Mouse (Mus musculus) heart, adult 2 months (tissue): ENCODE data around the gene Emilin1. TPM values are rescaled to one million over a fixed set of nuclear protein-coding genes. Genes with fewer than 3 reads are reported as not detected.

ENCODE experiments used
- DNase-seq, 2 experiments: peaks; one replicate each; pipeline ENCODE4 v3.0.0; 2021
- H3K27ac ChIP-seq: fragments of 200-600 bp; 2 replicates; pipeline ENCODE4 v1.8.1; 2022
- H3K27me3 ChIP-seq: fragments of 200-500 bp; 2 replicates; pipeline ENCODE4 v1.6.1; 2012; ENCODE audit warnings: mild to moderate bottlenecking, low read length, inconsistent platforms, mixed read lengths; ENCODE audit not compliant: control insufficient read depth, insufficient read depth
- H3K36me3 ChIP-seq: fragments of 200-500 bp; 2 replicates; pipeline ENCODE4 v1.6.1; 2012; ENCODE audit warnings: low read length, inconsistent platforms; ENCODE audit not compliant: control insufficient read depth, insufficient read depth
- H3K4me1 ChIP-seq: fragments of 200-500 bp; 2 replicates; pipeline ENCODE4 v1.6.1; 2011; ENCODE audit warnings: low read length; ENCODE audit not compliant: control insufficient read depth, insufficient read depth
- H3K4me3 ChIP-seq: fragments of 200-600 bp; 2 replicates; pipeline ENCODE4 v1.8.1; 2022
- H3K79me2 ChIP-seq: fragments of 200-500 bp; replicated peaks from 2 replicates; pipeline ENCODE4 v1.6.1; 2012; ENCODE audit warnings: mild to moderate bottlenecking, inconsistent platforms, low read length, moderate library complexity, mixed read lengths; ENCODE audit not compliant: control insufficient read depth, insufficient read depth
- H3K9ac ChIP-seq: fragments of 200-500 bp; 2 replicates; pipeline ENCODE4 v1.6.1; 2012; ENCODE audit warnings: low read depth, mild to moderate bottlenecking, control low read depth, inconsistent platforms, low read length, mixed read lengths
- CTCF ChIP-seq: fragments of 200-600 bp; IDR thresholded peaks from 2 replicates; pipeline ENCODE4 v1.8.1; 2022; ENCODE audit warnings: antibody characterized with exemption, mild to moderate bottlenecking, moderate library complexity
- EP300 ChIP-seq: fragments of 200-500 bp; IDR thresholded peaks from 2 replicates; pipeline ENCODE4 v1.6.1; 2011; ENCODE audit warnings: low read depth, low read length, control low read depth; ENCODE audit not compliant: insufficient read depth
- POLR2A ChIP-seq: fragments of 200-500 bp; IDR thresholded peaks from 2 replicates; pipeline ENCODE4 v1.6.1; 2011; ENCODE audit warnings: mild to moderate bottlenecking, low read depth, low read length, control low read depth; ENCODE audit not compliant: insufficient read depth
- WGBS: fragments of 180-500 bp; shearing (Covaris S2); methylation state at CpG from one replicate; pipeline ENCODE4 v1.1.7; 2018; 5-methylcytosine and 5-hydroxymethylcytosine counted together
- intact Hi-C: fragments of 180-260 bp; cut with DNase I; formaldehyde crosslinking; loops from one replicate; pipeline ENCODE4 v1.15.1; 2025
- polyA plus RNA-seq: library from polyadenylated mRNA; depleted of rRNA; stranded (reverse); fragments of >200 nt; gene quantifications from 2 replicates; pipeline ENCODE4 v1.2.3, GENCODE M21; 2012; rRNA removed
- total RNA-seq, 2 experiments: library from RNA; stranded (reverse); gene quantifications; 2 replicates each; pipeline ENCODE4 v1.2.3; 2021

Emilin1 gene
- total and polyA plus RNA-seq, 3 experiments, result 21.2 to 30.6 (median 21.3) TPM

- peaks cover 10% of the 10 kb centered on the region for H3K4me1 ChIP-seq
- 31% methylated on average over 8 of the region's 8 CpGs for WGBS
- peak within 1 kb of the TSS; percentile 6; the same call in 1 of the 2 replicates for H3K9ac ChIP-seq
- intact Hi-C loops, result no loop called here
- no peak within 1 kb of the TSS for H3K4me3 ChIP-seq
- DNase-seq, result peak; percentile 75 to 78
- TF ChIP-seq POLR2A (peak; percentile 66), EP300 (peak; percentile 67; the same call in 1 of the 2 replicates), CTCF (no peak)
- H3K27ac ChIP-seq, result peak within 1 kb of the TSS; percentile 71
- no peaks in the 10 kb centered on the region for H3K36me3 ChIP-seq
- H3K27me3 ChIP-seq, result no peaks in the 10 kb centered on the region
- no peaks in the 10 kb centered on the region for H3K79me2 ChIP-seq
Measured at GRCm38 (mm10) chr5:30968416-30968815, 55.2 kb downstream of the Emilin1 start, which contains the start of gene Tcf23. Gene Tcf23, plus strand, starts transcription at chr5:30968662.

GRCm38 (mm10) chr5:30969440-30969839 is 56.2 kb downstream of the Emilin1 start:
- intact Hi-C loops, result loop anchor here (1.0 kb wide), 1 partner anchor 8 kb away; no protein-coding TSS in a partner anchor
- no peak for DNase-seq
- Histone ChIP-seq H3K9ac (no peak overlapping the region), H3K79me2 (no peaks in the 10 kb centered on the region), H3K4me1 (peaks cover 10% of the 10 kb centered on the region), H3K36me3 (no peaks in the 10 kb centered on the region), H3K4me3 (no peak overlapping the region), H3K27me3 (no peaks in the 10 kb centered on the region), H3K27ac (peak overlapping the region; percentile 71)
- TF ChIP-seq CTCF (no peak), EP300 (0 out of 2 replicates have a peak, but pooled peaks have one; percentile 44), POLR2A (no peak)
- whole genome bisulfite sequencing, result 38% methylated on average over 2 of the region's 2 CpGs

Other genes with a start within 250 kb of the Emilin1 start
- 10 to 100 TPM; 43.9 to 51.0 TPM for gene Cenpa, start 246.6 kb upstream of the Emilin1 start, total RNA-seq
- gene Cenpa, start 246.6 kb upstream of the Emilin1 start, polyA plus RNA-seq, result 51.3 and 69.7 TPM in 2 replicates
- 1 to 10 TPM in 1 of 2 experiments, under 1 TPM in 1; 0.61 to 1.3 TPM for gene Dpysl5, start 201.8 kb upstream of the Emilin1 start, total RNA-seq
- gene Dpysl5, start 201.8 kb upstream of the Emilin1 start, polyA plus RNA-seq, result 0.82 and 1.1 TPM in 2 replicates
- gene Mapre3, start 98.8 kb upstream of the Emilin1 start, total RNA-seq, result 10 to 100 TPM; 36.5 to 38.2 TPM
- gene Mapre3, start 98.8 kb upstream of the Emilin1 start, polyA plus RNA-seq, result 49.1 and 52.8 TPM in 2 replicates
- 10 to 100 TPM; 34.7 to 37.5 TPM for gene Tmem214, start 45.4 kb upstream of the Emilin1 start, total RNA-seq
- 55.3 and 55.7 TPM in 2 replicates for gene Tmem214, start 45.4 kb upstream of the Emilin1 start, polyA plus RNA-seq
- 1 to 10 TPM; 4.3 to 4.8 TPM for gene Agbl5, start 24.7 kb upstream of the Emilin1 start, total RNA-seq
- 7.8 and 8.7 TPM in 2 replicates for gene Agbl5, start 24.7 kb upstream of the Emilin1 start, polyA plus RNA-seq
- gene Ost4, start 5.6 kb upstream of the Emilin1 start, total RNA-seq, result 100 to 1,000 TPM; 160 to 161 TPM
- 191 and 208 TPM in 2 replicates for gene Ost4, start 5.6 kb upstream of the Emilin1 start, polyA plus RNA-seq
- 10 to 100 TPM; 22.6 to 29.6 TPM for gene Khk, start 8.0 kb downstream of the Emilin1 start, total RNA-seq
- gene Khk, start 8.0 kb downstream of the Emilin1 start, polyA plus RNA-seq, result 31.8 and 40.9 TPM in 2 replicates
- under 1 TPM; 0.30 to 0.73 TPM for gene Cgref1, start 32.2 kb downstream of the Emilin1 start, total RNA-seq
- gene Cgref1, start 32.2 kb downstream of the Emilin1 start, polyA plus RNA-seq, result 1.2 and 2.0 TPM in 2 replicates
- gene Preb, start 47.0 kb downstream of the Emilin1 start, total RNA-seq, result 10 to 100 TPM; 80.3 to 84.6 TPM
- 166 and 189 TPM in 2 replicates for gene Preb, start 47.0 kb downstream of the Emilin1 start, polyA plus RNA-seq
- 1 to 10 TPM; 1.6 TPM for gene Tcf23, start 55.3 kb downstream of the Emilin1 start, total RNA-seq
- gene Tcf23, start 55.3 kb downstream of the Emilin1 start, polyA plus RNA-seq, result 0.44 and 0.57 TPM in 2 replicates
- 10 to 100 TPM; 44.2 to 45.6 TPM for gene Atraid, start 134.9 kb downstream of the Emilin1 start, total RNA-seq
- gene Atraid, start 134.9 kb downstream of the Emilin1 start, polyA plus RNA-seq, result 100 and 115 TPM in 2 replicates
- 10 to 100 TPM; 11.8 to 13.2 TPM for gene Slc5a6, start 135.5 kb downstream of the Emilin1 start, total RNA-seq
- 25.5 and 29.1 TPM in 2 replicates for gene Slc5a6, start 135.5 kb downstream of the Emilin1 start, polyA plus RNA-seq
- gene Cad, start 141.4 kb downstream of the Emilin1 start, total RNA-seq, result 10 to 100 TPM; 11.0 to 14.0 TPM
- gene Cad, start 141.4 kb downstream of the Emilin1 start, polyA plus RNA-seq, result 18.5 TPM in 2 replicates
- gene Dnajc5g, start 192.9 kb downstream of the Emilin1 start, total RNA-seq, result not detected
- not detected in 2 replicates for gene Dnajc5g, start 192.9 kb downstream of the Emilin1 start, polyA plus RNA-seq
- under 1 TPM in 1 of 2 experiments, not detected in 1; 0.29 TPM for gene Slc30a3, start 194.8 kb downstream of the Emilin1 start, total RNA-seq
- 0.26 and 0.47 TPM in 2 replicates for gene Slc30a3, start 194.8 kb downstream of the Emilin1 start, polyA plus RNA-seq
- 100 to 1,000 TPM; 250 to 368 TPM for gene Trim54, start 203.3 kb downstream of the Emilin1 start, total RNA-seq
- gene Trim54, start 203.3 kb downstream of the Emilin1 start, polyA plus RNA-seq, result 186 and 219 TPM in 2 replicates
- not detected for gene Ucn, start 225.4 kb downstream of the Emilin1 start, total RNA-seq
- gene Ucn, start 225.4 kb downstream of the Emilin1 start, polyA plus RNA-seq, result not detected in 2 replicates
- gene Mpv17, start 240.8 kb downstream of the Emilin1 start, total RNA-seq, result 10 to 100 TPM; 46.8 to 50.6 TPM
- gene Mpv17, start 240.8 kb downstream of the Emilin1 start, polyA plus RNA-seq, result 183 and 278 TPM in 2 replicates